In genomic region chr19:48144129-48144528, GRCm38 (mm10) we compare ENCODE assay signal across 9 mouse cellular contexts.
DNase-seq lines count a peak whose midpoint lies in the region; ATAC-seq lines count a peak whose summit lies in the region.
"Had no signal": no experiment of that assay in that cellular context is flagged by ENCODE, and none has a peak within 500 bp of the region (broad histone marks: within the 10 kb centered on the region; RNA-seq: fewer than 3 reads in every experiment).

No protein-coding gene starts in this region.

- no peak overlapping the region for H3K4me3 ChIP-seq in midbrain, embryonic 14.5 days (replicated peaks; ENCODE audit: low read depth, low read length)
- H3K4me3 ChIP-seq in midbrain, embryonic 16.5 days (ENCODE audit: low read depth, low read length): no peak overlapping the region
- H3K4me3 ChIP-seq: embryonic facial prominence, embryonic 13.5 days had no signal

- no peaks in the 10 kb centered on the region for H3K27me3 ChIP-seq in midbrain, embryonic 14.5 days (ENCODE audit: control insufficient read depth, insufficient read depth, low read length)
- H3K27me3 ChIP-seq in midbrain, embryonic 16.5 days (ENCODE audit: control insufficient read depth, insufficient read depth, low read depth, low read length): no peaks in the 10 kb centered on the region
- H3K27me3 ChIP-seq: embryonic facial prominence, embryonic 13.5 days had no signal

- H3K9ac ChIP-seq in midbrain, embryonic 14.5 days (replicated peaks; ENCODE audit: low read length): no peak overlapping the region
- no peak overlapping the region for H3K9ac ChIP-seq in midbrain, embryonic 16.5 days (ENCODE audit: low read depth, low read length)
- H3K9ac ChIP-seq: embryonic facial prominence, embryonic 13.5 days had no signal

- peak; percentile 88 for DNase-seq in midbrain, embryonic 14.5 days
- peak; percentile 73 to 77 for DNase-seq in cerebellum, postnatal 10 days
- peak; percentile 19 to 61 for DNase-seq in frontal cortex, postnatal 10 days (ENCODE audit: low spot score in 2 of 2)
- peak; percentile 73 to 75 for DNase-seq in left cerebral cortex, adult 18-20 months (ENCODE audit: low spot score in 2 of 2)
- peak; percentile 36 to 45 for DNase-seq in right cerebral cortex, postnatal 36 days (ENCODE audit: low spot score in 2 of 2)
- DNase-seq in urinary bladder, adult 18-20 months (ENCODE audit: low spot score in 2 of 2): no peak

- H3K9me3 ChIP-seq in midbrain, embryonic 14.5 days (ENCODE audit: control insufficient read depth, low read length): no peaks in the 10 kb centered on the region
- no peaks in the 10 kb centered on the region for H3K9me3 ChIP-seq in midbrain, embryonic 16.5 days (replicated peaks; ENCODE audit: control insufficient read depth, low read length, poor library complexity, severe bottlenecking)
- H3K9me3 ChIP-seq: embryonic facial prominence, embryonic 13.5 days had no signal

- H3K27ac ChIP-seq in midbrain, embryonic 14.5 days (replicated peaks; ENCODE audit: low read depth, low read length): no peak overlapping the region
- H3K27ac ChIP-seq in midbrain, embryonic 16.5 days (ENCODE audit: low read length): no peak overlapping the region
- H3K27ac ChIP-seq: embryonic facial prominence, embryonic 13.5 days had no signal

- no peak for ATAC-seq in midbrain, embryonic 14.5 days (ENCODE audit: low FRiP score, low TSS enrichment)
- no peak; the same call in 1 of the 2 replicates for ATAC-seq in midbrain, embryonic 16.5 days
- no peak for ATAC-seq in CD4-positive, CD25-positive, alpha-beta regulatory T cell, adult 4 months

- H3K4me1 ChIP-seq in midbrain, embryonic 14.5 days (ENCODE audit: control insufficient read depth, insufficient read depth, low read length): no peaks in the 10 kb centered on the region
- no peaks in the 10 kb centered on the region; the same call in 1 of the 2 replicates for H3K4me1 ChIP-seq in midbrain, embryonic 16.5 days (ENCODE audit: control insufficient read depth, insufficient read depth, low read length)
- H3K4me1 ChIP-seq: embryonic facial prominence, embryonic 13.5 days had no signal

- WGBS in midbrain, embryonic 14.5 days: 7% methylated on average over 1 of the region's 1 CpGs
- 6% methylated on average over 1 of the region's 1 CpGs for WGBS in midbrain, embryonic 16.5 days

- H3K36me3 ChIP-seq in midbrain, embryonic 14.5 days (ENCODE audit: control insufficient read depth, insufficient read depth, low read length): no peaks in the 10 kb centered on the region
- H3K36me3 ChIP-seq in midbrain, embryonic 16.5 days (ENCODE audit: control insufficient read depth, insufficient read depth, low read length): no peaks in the 10 kb centered on the region
- H3K36me3 ChIP-seq: embryonic facial prominence, embryonic 13.5 days had no signal

- H3K4me2 ChIP-seq in midbrain, embryonic 14.5 days (ENCODE audit: low read length): no peak overlapping the region
- no peak overlapping the region for H3K4me2 ChIP-seq in midbrain, embryonic 16.5 days (ENCODE audit: low read length)
- H3K4me2 ChIP-seq: embryonic facial prominence, embryonic 13.5 days had no signal

Comparison
In these comparisons a context has a peak if more than half of its experiments do, and no peak if none do; other contexts are left out.
1. DNase-seq: peak in midbrain, embryonic 14.5 days (single experiment), cerebellum, postnatal 10 days (2 of 2), frontal cortex, postnatal 10 days (2 of 2), left cerebral cortex, adult 18-20 months (2 of 2) and right cerebral cortex, postnatal 36 days (2 of 2); none in urinary bladder, adult 18-20 months (0 of 2).